Mouse (Mus musculus): ENCODE results near the gene Atp5j2.

- TF ChIP-seq CTCF (IDR thresholded peaks at IDR 0.05) (no peak), POLR2A (IDR thresholded peaks at IDR 0.05; ENCODE audit: insufficient read depth, low read depth, low read length) (peak; percentile 94), EP300 (IDR thresholded peaks at IDR 0.05; ENCODE audit: insufficient read depth, low read depth, low read length) (peak; percentile 42; the same call in 1 of the 2 replicates)
Observed at GRCm38 (mm10) chr5:145190875-145191798, 725 bp downstream of the Atp5j2 start.
